Mouse (Mus musculus): ENCODE measurements around the gene Psmb2.
A peak's percentile ranks its signal among the peaks of the same experiment; 100 is the strongest.

Psmb2 gene

DNA sequence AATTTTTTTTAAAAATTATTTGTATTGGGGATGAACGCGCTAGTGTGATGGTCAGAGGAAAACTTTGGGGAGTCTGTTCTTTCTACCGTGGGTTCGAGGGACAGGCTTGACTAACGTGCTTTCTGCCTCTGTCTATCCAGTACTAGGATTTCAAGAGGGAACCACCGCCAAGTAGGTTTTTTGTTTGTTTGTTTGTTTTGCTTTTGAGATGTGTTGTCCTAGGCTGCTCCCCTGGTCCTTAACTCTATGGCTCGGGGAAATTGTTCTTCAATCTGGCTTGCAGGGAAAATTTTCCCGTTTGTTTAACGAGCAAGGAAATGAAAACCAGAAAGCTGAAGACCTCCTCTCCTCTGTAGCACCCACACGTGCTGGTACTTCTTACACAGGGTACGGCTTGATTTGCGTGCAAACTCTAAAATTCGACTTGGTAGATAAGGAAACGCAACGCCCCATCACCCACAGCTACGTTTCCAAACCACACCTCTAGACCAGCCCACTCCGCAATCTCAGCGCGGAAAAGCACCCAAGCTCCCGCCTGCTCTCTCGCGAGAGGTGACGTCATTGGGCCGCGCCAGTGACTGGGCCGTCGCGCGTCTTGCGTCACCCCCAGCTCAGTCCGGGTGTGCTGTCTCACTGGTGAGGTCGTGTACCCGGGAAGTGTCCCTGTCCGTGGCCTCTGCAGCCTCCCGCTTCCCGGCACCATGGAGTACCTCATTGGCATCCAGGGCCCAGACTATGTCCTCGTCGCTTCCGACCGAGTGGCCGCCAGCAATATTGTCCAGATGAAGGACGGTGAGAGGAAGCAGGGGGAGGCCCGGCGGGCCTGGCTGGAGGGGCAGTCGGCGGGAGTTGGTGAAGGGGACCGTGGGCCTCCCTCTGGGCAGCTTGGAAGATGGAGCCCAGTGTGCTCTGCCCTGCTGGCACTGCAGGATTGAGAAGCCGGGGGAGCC, at the start of gene Psmb2:
Gene Psmb2, plus strand, starts transcription at position 577 of the 950 bp plus-strand sequence.
- peak; percentile 99 for DNase-seq

DNA sequence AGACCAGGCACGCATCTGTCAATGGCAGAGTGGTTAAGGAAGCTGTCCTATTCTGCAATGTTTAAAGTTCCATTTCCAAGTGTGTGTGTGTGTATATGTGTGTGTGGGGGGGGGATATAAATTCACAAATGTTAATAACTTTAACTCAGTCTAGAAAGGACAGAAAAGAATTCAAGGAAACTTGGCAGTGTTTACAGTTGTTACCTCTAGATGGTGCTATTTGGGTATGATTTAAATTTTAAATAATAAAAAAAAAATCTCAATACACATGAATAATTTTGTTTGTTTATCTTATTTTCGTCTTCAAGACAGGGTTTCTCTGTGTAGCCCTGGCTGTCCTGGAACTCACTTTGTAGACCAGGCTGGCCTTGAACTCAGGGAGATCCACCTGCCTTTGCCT, 45.5 kb upstream of the Psmb2 start:
- DNase-seq = no peak

DNA sequence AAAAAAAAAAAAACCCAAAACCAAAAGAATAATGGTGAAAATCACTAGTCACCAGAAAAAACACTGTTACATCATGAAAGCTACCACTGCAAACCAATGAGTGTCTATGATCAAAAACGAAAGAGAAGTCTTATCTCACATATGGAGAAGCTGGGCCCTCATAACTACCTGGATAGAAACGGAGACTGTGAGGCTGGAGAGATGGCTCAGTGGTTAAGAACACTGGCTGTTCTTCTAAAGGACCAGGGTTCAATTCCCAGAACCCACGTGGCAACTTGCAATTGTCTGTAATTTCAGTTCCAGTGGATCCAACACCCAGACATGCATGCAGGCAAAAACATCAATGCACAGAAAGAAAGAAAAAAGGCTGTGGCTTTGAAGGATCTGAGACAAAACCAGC, 44.8 kb upstream of the Psmb2 start:
- no peak for DNase-seq

DNA sequence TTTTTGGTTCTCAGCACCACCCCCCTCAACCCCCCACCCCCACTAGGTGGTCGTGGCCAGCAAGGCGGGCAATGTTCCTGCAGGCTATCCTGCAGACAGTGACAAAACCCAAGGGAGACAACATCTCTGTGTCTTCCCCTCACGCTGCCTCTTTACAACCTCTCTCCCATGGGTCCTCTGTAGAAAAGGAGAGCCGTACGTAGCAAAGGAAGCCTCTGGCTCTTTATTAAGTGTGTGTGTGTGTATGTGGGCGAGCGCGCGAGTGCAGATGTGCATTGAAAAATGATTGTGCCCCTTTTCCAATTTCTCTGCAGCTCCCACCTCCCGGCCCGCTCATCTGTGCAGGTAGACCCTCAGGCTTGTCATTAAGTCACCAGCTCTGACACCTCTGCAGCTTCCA, 41.1 kb upstream of the Psmb2 start:
- no peak for DNase-seq

DNA sequence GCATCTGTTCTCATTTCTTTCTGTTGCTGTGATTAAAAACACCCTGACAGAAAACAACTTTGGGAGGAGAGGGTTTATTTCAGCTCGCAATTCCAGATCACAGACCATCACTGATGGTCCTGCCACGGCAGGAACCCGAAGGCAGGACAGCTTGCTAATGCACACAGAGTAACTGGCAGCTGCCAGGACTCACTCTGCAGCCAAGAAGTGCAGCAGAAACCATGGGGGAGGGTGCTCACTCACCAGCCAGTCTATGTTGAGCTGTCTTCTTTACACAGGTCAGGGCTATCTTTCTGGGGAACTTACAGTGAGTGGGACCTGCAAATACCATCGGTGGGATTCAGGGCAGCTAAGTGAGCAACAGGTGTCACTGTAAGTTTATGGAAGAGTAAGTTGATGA, 40.0 kb upstream of the Psmb2 start:
- DNase-seq = no peak

DNA sequence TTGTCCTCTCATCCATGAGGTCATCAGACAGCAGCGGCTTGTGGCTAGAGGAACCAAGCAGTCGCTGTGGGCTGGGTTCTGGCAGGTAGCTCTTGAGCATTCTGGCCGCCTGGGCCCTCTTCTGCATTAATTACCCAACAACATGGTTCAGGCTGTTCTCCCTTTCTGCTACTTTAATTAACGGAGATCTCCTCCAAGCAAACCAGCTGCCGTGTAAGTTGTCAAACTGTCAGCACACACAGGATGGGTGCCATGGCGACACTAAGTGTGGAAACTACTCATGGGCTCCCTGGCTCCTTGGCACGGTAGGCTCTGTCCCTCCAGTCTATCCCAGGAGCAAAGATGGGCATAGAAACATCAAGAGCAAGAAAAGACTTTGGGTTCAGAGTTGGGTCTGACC, 38.1 kb upstream of the Psmb2 start:
- DNase-seq = no peak

DNA sequence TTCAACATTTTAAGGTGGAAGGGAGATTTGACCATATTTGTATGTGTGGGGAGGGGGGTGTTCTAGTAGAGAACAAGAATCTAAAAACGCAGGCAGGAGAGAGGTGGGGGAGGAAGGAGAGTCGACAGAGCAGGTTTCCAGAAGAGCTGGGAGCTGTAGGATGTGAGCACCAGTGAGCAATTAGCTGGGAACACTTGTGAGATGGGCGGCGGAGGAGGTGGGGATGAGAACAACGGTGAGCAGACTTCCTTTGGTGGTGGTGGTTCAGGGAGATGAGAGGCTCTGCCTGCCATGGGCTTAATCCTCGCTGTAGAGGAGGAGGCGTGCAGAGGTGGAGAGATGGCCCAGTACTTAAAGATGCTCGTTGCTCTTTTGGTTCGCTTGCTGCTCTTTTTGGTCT, 35.5 kb upstream of the Psmb2 start:
- no peak for DNase-seq

DNA sequence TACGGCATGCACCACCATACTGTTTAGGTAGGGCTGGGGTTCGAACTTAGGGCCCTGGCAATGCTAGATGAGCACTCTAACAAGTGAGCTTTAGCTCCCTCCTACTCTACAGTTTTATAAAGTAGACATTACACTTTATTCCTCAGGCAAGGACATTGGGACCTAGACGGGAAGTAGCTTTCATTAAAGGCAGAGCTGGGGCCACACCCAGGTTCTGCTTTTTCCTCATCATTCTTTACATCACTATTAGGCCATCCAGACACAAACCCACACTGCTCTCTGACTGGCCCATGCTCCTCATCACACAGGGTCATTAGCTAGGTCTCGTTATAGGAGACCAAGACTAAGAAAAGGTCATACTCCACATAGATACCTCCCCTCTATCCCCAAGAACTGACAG, 33.6 kb upstream of the Psmb2 start:
- DNase-seq = no peak

DNA sequence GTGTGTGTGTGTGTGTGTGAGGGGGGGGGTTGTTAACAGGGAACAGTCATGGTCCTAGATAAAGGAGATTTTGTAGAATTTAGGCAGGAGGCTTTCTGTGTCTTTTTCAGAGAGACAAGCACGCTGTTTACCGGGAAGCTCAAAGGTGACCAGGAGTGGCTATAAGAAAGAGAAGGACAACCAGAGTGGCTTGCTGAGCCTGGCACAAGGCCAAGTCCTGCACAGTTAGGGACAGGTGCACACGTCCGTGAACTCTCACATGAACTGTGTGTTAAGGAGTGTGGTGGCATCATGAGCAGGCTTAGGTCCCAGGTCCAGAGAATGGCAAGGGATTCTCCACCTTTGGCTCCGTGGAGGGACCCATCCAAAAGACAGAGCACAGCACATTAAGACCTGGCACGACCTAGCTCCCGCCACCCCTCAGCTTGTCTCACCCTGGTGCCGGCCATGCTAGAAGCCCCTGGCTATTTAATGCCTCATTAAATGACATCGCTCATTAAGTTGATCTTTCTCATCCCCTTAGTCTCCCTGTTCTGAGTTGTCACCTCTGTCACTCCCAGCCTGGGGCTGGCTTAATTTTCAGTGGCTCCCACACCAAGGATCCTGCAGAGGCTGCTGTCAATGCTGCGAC, 33.0 kb upstream of the Psmb2 start:
- no peak for DNase-seq

DNA sequence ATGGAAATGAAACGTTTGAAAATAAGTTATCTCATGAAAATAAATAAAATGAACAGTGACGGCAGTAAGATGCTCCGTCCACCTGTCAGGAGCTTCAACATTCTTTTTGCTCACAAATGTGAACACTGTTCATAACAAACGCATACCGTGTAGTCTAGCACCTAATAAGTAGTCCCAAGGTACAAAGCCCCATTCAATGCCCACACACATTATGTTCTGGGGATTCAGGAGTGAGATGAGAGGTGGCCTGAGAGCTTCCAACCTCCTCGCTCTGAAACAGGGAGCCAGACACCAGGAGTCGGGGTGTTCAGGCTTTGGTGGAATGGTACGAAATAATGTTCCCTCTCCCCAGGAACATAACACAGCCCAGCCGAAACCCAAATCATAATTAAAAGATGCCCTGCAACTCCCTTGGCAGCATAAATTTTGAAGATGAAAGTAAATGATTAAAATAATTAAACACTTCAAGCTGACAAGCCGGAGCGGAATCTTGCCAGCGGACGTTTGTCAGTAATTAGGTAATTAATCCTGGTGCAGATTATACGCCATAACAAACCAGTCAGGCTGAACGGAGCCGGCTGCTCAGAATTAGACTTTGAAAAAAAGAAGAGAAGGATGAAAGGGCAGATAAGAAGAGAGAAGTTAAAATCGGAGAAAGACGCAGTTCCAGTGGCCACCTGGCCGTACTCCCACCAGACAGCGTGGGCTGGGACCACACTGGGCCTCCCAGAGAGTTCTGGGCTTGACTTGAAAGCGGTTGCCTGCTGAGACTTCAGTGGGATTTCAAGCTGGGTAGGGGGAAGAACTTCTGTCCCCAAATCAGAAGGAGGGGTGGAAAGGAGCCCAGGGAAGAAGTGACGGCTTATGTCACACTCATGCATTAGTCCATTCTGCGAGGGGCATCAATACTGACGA, 29.2 kb upstream of the Psmb2 start:
- DNase-seq = peak; percentile 11

DNA sequence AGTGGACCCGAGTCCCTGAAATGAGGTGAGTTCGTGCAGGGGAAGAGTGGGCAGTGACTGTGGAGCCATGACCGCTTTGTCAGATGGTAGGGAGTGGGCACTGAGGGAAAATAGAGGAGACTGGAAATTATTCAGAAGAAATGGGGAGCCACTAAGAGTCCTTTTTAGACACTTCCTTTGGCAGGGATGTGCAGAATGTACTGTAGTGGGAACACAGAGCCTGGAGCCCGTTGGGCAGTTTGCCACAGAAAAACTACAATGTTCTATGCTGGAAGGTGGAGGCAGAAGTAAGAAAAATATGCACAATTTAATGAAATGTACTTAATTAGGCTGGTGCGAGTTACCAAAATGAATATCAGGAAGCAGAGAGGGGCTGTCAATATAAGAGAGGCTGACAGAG, 24.3 kb upstream of the Psmb2 start:
- no peak for DNase-seq

DNA sequence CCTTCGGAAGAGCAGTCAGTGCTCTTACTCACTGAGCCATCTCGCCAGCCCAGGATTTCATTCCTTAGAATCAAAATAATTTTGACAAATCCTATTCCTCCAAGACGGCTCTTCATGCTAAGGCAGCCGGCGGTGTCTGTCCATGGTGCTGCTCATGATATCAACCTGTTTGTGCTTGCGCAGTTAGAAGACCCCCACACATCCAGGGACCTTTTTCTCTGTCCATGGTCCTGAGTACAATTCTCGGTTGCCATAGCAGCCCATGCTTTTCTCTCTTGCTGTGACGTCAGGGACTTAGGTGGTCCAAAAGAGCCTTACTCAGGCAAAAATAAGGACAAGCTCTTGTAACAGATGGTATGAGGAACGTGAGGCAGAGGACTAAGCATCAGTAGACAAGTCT, 22.1 kb upstream of the Psmb2 start:
- no peak for DNase-seq

DNA sequence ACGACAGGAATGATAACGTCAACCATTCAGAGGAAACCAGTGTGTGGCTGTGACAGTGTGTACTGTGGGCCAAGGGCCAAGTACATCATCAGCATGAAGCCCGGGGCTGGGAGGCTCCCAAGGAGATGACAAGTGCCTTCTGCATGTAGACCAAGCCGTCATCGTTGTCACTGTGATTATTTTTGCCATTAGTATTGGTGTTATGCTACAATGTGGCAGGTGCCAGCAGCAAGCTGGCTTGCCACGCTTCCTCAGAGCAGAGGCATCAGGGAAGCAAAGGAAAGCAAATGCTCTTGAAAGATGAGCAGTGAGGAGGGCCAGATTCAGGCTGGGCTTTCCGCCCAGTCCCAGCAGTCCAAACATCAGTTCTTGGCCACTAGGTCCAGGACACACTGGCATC, 16.2 kb upstream of the Psmb2 start:
- peak; percentile 71 for DNase-seq

DNA sequence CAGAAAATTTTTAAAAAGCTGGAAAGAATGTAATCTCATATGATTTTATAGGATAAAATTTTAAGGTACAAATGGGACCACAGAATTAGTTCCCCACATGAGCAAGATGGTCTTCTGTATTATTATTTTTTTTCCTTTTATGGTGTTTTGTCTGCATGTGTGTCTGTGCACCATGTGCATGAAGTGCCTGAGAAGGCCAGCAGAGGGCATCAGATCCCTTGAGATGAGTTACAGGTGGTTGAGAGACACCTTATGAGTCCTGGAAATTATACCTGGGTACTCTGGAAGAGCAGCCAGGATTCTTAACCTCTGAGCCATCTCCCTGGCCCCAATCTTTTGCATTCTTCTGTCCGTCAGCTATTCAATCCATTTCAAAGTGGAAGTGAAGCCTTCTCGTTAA, 10.4 kb upstream of the Psmb2 start:
- no peak for DNase-seq

DNA sequence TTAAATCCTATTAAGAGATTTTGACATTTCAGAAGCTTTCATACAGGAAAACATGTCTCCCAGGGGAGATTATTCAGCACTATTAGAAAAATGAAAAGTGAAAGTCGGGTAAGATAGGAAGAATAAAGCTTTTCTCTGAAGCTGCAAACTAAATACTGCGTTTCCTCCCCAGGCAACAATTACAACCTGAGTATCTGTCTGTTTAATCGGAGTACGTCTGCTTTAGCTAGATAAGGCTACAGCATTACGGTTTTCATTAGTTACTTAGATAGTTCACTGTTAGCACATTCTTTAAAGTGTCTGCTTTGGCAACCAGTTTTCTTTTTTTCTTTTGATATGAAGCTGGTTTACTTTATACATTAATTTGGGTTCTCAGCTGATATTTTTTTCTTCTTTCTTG, 4.9 kb downstream of the Psmb2 start:
- DNase-seq = no peak

DNA sequence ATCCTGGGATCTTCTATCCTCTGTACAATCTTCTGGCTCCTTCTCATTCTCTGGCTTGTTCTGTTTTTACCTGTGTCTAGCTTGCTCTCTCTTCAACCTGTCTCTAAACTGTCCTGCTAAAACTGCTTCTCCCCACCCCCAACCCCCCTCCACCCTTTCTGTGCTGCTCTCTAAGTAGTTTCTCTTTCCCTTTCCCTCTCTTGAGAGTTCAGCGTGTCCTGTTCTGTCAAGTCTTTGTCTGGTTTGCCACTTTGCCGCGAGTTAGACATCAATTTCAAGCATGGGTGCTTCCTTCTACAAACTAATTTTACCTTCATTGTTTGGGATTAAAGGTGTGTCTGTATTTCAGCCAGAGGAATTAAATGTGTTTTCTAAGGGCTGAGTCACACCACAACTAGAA, 5.7 kb downstream of the Psmb2 start:
- DNase-seq = no peak

DNA sequence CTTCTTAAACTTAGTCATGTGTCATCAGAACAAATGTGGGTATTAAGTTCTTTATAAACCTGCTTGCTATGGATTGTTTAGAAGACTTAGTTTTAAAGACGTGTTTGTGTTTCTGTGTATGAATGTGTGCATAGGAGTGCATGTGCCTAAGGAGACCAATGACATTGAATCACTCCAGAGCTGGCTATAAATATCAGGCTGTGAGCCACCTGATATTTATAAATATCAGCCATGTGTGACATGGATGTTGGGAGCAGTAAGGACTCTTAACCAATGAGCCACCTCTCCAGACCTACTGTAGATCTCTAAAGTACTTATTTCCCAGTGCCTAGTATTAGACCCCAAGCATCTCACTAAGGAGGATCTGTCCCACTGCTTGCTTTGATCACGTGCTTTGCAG, 12.0 kb downstream of the Psmb2 start:
- DNase-seq = no peak

DNA sequence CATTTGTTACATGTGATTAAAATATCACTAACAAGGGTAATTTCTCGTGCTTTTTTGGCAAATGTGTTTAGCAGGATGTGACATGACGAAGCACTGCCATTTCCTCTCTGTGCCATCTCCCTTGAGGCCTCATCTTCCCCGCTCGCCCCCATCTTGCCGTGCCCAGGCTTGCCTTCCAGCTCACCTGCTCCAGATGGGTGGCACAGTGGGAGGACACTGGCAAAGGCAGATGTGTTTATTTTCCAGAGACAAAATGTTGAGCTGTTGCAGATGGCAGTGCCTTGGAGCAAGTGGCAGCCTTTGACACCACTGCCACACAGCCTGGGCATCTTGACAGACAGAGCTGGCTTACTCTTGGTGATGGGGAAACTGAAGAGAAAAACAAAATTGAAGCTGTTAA, 15.6 kb downstream of the Psmb2 start:
- no peak for DNase-seq

DNA sequence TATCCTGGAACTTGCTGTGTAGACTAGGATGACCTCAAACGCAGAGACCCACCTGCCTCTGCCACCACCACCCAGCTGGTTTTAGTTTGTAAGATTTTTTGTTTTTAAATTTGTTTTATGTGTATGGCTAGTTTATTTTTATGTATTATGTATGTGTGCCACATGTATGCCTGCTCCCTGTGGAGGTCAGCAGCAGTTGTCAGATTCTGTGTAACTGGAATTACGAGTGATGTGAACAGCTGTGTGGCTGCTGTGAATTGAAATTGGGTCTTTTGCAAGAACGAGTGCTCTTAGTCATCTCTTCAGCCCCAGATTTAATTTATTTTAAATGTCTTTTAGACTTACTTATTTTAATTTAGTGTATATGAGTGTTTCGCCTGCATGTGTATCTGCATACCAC, 19.5 kb downstream of the Psmb2 start:
- no peak for DNase-seq

DNA sequence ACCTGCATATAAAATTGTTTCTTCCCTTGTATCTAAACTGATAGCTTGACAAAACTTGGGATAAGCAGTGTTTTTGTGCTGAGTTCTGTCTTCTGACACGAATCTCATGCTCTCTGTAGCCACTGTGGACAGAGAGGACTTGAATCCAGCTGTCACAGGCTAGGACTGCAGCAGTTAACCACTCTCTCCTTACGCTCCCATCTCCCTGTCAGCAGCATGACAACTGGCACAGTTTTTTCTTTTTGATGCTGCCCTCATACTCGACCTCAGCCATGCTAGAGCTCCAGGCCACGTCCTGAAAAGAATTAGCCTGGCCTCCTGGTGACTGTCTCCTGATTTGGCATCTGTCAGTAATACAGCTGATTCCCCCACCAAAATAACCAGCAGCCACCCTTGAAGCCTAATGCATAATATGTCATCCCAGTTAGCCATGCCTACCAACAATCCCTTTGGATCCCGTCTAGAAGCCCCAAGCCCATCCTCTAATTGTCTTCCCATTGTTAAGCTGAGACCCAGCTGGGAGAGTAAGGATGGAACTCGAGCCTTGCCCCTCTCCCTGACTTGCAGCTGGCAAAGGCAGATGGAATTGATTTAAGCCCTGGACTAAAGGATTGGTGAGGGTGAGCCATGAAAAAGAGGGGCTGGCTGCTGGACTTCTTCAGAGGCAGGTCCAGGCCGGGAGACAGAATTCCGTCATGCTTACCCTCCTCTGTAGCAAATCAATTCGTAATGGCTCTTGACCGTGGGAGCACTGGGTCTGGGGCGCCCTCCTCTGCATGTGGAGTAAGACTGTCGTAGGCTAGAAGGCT, 29.4 kb downstream of the Psmb2 start:
- no peak for DNase-seq

DNA sequence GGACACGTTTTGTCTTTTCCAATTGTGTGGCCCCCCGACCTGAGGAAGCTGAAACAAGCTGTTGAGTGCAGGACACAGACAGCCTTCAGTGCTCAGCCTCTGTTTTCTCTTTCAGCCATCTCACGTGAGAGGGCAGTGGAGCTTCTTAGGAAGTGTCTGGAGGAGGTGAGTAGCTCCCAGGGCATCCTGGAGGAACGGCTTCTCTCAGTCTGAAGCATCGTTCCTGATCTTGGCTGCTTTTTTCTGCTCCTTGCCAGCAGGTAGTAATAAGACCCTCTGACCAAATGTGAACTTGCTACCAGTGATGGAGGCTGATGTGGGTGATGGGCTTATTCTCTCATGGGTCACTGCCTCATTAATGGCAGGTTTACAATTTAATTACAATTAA, 30.0 kb downstream of the Psmb2 start:
- no peak for DNase-seq

DNA sequence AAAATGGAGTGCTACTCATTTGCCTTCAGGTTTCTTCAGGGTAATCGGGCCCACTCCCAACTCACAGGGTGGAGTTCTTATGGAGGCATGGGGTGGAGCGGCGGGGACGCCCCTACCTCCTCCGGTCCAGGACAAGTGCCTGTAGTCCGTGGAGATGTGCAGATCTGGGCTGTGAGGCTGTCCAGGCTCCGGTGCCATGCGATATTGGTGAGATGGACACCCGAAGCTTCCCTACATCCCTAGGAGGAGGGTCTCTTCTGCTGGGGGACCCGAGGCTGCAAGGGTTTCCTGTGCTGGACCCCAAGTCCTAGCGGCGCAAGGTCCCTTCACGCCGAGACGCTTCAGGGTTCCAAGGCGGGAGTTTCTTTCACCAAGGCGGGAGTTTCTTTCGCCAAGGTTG, 54.7 kb downstream of the Psmb2 start:
- DNase-seq = no peak

All from cerebellum, adult 8-10 months (tissue).